Mouse (Mus musculus) adrenal gland, adult 2 months (tissue): ENCODE results near the gene Adgrb2. TPM values are rescaled to one million over a fixed set of nuclear protein-coding genes. Genes with fewer than 3 reads are reported as not detected.

Experiments used
- polyA plus RNA-seq: library from polyadenylated mRNA; depleted of rRNA; stranded (reverse); fragments of >200 nt; gene quantifications from 2 replicates; pipeline ENCODE4 v1.2.3, GENCODE M21; 2012; rRNA removed
- total RNA-seq, 2 experiments: library from RNA; stranded (reverse); gene quantifications; 2 replicates each; pipeline ENCODE4 v1.2.3; 2021

Adgrb2 gene
- total and polyA plus RNA-seq, 3 experiments, result 18.7 to 87.5 (median 24.9) TPM

Other genes with a start within 250 kb of the Adgrb2 start
- 10 to 100 TPM; 65.0 to 66.3 TPM for gene Khdrbs1, start 242.6 kb upstream of the Adgrb2 start, total RNA-seq
- 114 and 124 TPM in 2 replicates for gene Khdrbs1, start 242.6 kb upstream of the Adgrb2 start, polyA plus RNA-seq
- gene Ptp4a2, start 173.7 kb upstream of the Adgrb2 start, total RNA-seq, result 100 to 1,000 TPM; 378 to 409 TPM
- gene Ptp4a2, start 173.7 kb upstream of the Adgrb2 start, polyA plus RNA-seq, result 41.0 and 48.2 TPM in 2 replicates
- gene Spocd1, start 55.6 kb upstream of the Adgrb2 start, total RNA-seq, result 1 to 10 TPM in 1 of 2 experiments, under 1 TPM in 1; 0.92 to 1.1 TPM
- gene Spocd1, start 55.6 kb upstream of the Adgrb2 start, polyA plus RNA-seq, result 3.2 and 3.7 TPM in 2 replicates
- gene Col16a1, start 63.0 kb downstream of the Adgrb2 start, total RNA-seq, result 10 to 100 TPM in 1 of 2 experiments, 1 to 10 TPM in 1; 9.2 to 15.8 TPM
- gene Col16a1, start 63.0 kb downstream of the Adgrb2 start, polyA plus RNA-seq, result 15.7 and 23.4 TPM in 2 replicates
- gene Pef1, start 117.7 kb downstream of the Adgrb2 start, total RNA-seq, result 10 to 100 TPM; 80.3 to 82.6 TPM
- gene Pef1, start 117.7 kb downstream of the Adgrb2 start, polyA plus RNA-seq, result 180 and 181 TPM in 2 replicates
- under 1 TPM; 0.69 to 0.86 TPM for gene Hcrtr1, start 154.5 kb downstream of the Adgrb2 start, total RNA-seq
- gene Hcrtr1, start 154.5 kb downstream of the Adgrb2 start, polyA plus RNA-seq, result 7.6 and 10.5 TPM in 2 replicates
- 100 to 1,000 TPM; 115 to 136 TPM for gene Tinagl1, start 190.3 kb downstream of the Adgrb2 start, total RNA-seq
- 311 and 341 TPM in 2 replicates for gene Tinagl1, start 190.3 kb downstream of the Adgrb2 start, polyA plus RNA-seq
- not detected for gene Gm853, start 237.5 kb downstream of the Adgrb2 start, total RNA-seq
- not detected in 2 replicates for gene Gm853, start 237.5 kb downstream of the Adgrb2 start, polyA plus RNA-seq